10 mouse cellular contexts compared by ENCODE assay signal in genomic region chr2:65342057-65342456, GRCm38 (mm10). TPM values are rescaled to one million over a fixed set of nuclear protein-coding genes. Genes with fewer than 3 reads are reported as not detected.
DNase-seq lines count a peak whose midpoint lies in the region; ATAC-seq lines count a peak whose summit lies in the region.
"Had no signal": no experiment of that assay in that cellular context is flagged by ENCODE, and none has a peak within 500 bp of the region (broad histone marks: within the 10 kb centered on the region; RNA-seq: fewer than 3 reads in every experiment).

No protein-coding gene starts in this region.

- intact Hi-C loops in left cerebral cortex, postnatal 25 days (cut with DNase I), result no loop called here

- peak; percentile 14 to 62 for DNase-seq in heart, adult 18-20 months
- DNase-seq in R1 (ENCODE audit: low read depth, low spot score), result peak; percentile 6
- peak; percentile 69 to 79 for DNase-seq in natural killer cell, adult 2 months (ENCODE audit: low spot score in 2 of 2)
- DNase-seq in cerebellum, adult 9-11 months, result no peak
- DNase-seq in left cerebral cortex, postnatal 25 days (ENCODE audit: low spot score in 2 of 2), result no peak
- DNase-seq in layer of hippocampus, adult 11-12 months (ENCODE audit: low spot score), result no peak

- no peak for ATAC-seq in heart, embryonic 11.5 days (replicated peaks; ENCODE audit: insufficient number of reproducible peaks, low FRiP score, low TSS enrichment)
- peak; percentile 97 to 99 for ATAC-seq in hematopoietic stem cell, adult 5-6 weeks (replicated peaks in 1 of 2; ENCODE audit: insufficient read depth in 1 of 2, low FRiP score in 2 of 2, low TSS enrichment in 1 of 2, low read depth in 1 of 2, poor library complexity in 2 of 2, severe bottlenecking in 2 of 2)

- H3K36me3 ChIP-seq in heart, embryonic 11.5 days (ENCODE audit: control insufficient read depth, insufficient read depth, low read length), result no peaks in the 10 kb centered on the region
- H3K36me3 ChIP-seq: neural tube, embryonic 12.5 days had no signal

- H3K9me3 ChIP-seq in heart, embryonic 11.5 days (replicated peaks; ENCODE audit: control insufficient read depth, low read length), result no peaks in the 10 kb centered on the region
- H3K9me3 ChIP-seq: neural tube, embryonic 12.5 days had no signal

- 23% methylated on average over 10 of the region's 10 CpGs for WGBS in heart, embryonic 11.5 days (ENCODE audit: insufficient replicate concordance)

- no peak overlapping the region for H3K4me3 ChIP-seq in heart, embryonic 11.5 days (ENCODE audit: low read depth, low read length)
- H3K4me3 ChIP-seq: neural tube, embryonic 12.5 days had no signal

- H3K27ac ChIP-seq in heart, embryonic 11.5 days (ENCODE audit: low read depth, low read length), result no peak overlapping the region
- H3K27ac ChIP-seq: neural tube, embryonic 12.5 days had no signal

- peaks cover 15% of the 10 kb centered on the region; the same call in 1 of the 2 replicates for H3K4me1 ChIP-seq in heart, embryonic 11.5 days (ENCODE audit: control insufficient read depth, insufficient read depth, low read length)

- no peak overlapping the region for H3K9ac ChIP-seq in heart, embryonic 11.5 days (ENCODE audit: low read depth, low read length)
- H3K9ac ChIP-seq: neural tube, embryonic 12.5 days had no signal

- H3K27me3 ChIP-seq in heart, embryonic 11.5 days (ENCODE audit: control insufficient read depth, insufficient read depth, low read length), result no peaks in the 10 kb centered on the region
- H3K27me3 ChIP-seq: neural tube, embryonic 12.5 days had no signal

- no peak overlapping the region; the same call in 1 of the 2 replicates for H3K4me2 ChIP-seq in heart, embryonic 11.5 days
- H3K4me2 ChIP-seq: neural tube, embryonic 12.5 days had no signal

RNA-seq across cellular contexts. Expression of gene Slc38a11, which starts 21.8 kb away (rescaled TPM):
- 1 to 10 TPM in 1 of 2 experiments, under 1 TPM in 1; 0.89 to 1.0 TPM for total RNA-seq in heart, adult 18-20 months (2021)
- not detected in 2 replicates for polyA plus RNA-seq in heart, embryonic 11.5 days (2014; fragmentation: Nextera tagmentation; extraction: Ambion mirVana)
- 2.3 TPM in 1 of 2 replicates, not detected in the other for total RNA-seq in hematopoietic stem cell, adult 5-6 weeks (2017)
- 1 to 10 TPM; 2.3 to 2.4 TPM for total RNA-seq in left cerebral cortex, postnatal 25 days (2021)
- total RNA-seq: MEL had no signal

Comparison
In these comparisons a context has a peak if more than half of its experiments do, and no peak if none do; other contexts are left out.
1. DNase-seq: peak in heart, adult 18-20 months (2 of 2), R1 (single experiment) and natural killer cell, adult 2 months (2 of 2); none in cerebellum, adult 9-11 months (single experiment), left cerebral cortex, postnatal 25 days (0 of 2) and layer of hippocampus, adult 11-12 months (single experiment).